Mouse (Mus musculus) heart, embryonic 13.5 days (tissue): ENCODE results near the gene Adamtsl1. TPM values are rescaled to one million over a fixed set of nuclear protein-coding genes. Genes with fewer than 3 reads are reported as not detected.

ENCODE experiments used
- ATAC-seq: fragments of 200-750 bp; cut with Nextera tagmentation; 2 replicates; pipeline ENCODE4 v1.8.0; 2017; ENCODE audit warnings: moderate TSS enrichment; ENCODE audit not compliant: insufficient number of reproducible peaks, low FRiP score, low TSS enrichment; ENCODE audit errors: extremely low read depth
- H3K27ac ChIP-seq: fragments of 300-500 bp; sonication (generic); replicated peaks from 2 replicates; pipeline ENCODE4 v1.5.1; 2015; ENCODE audit warnings: moderate library complexity, mild to moderate bottlenecking, inconsistent platforms
- H3K27me3 ChIP-seq: fragments of 300-500 bp; sonication (generic); replicated peaks from 2 replicates; pipeline ENCODE4 v1.6.1; 2015; ENCODE audit warnings: mild to moderate bottlenecking, inconsistent platforms
- H3K36me3 ChIP-seq: fragments of 300-500 bp; sonication (generic); 2 replicates; pipeline ENCODE4 v1.6.1; 2015; ENCODE audit warnings: mild to moderate bottlenecking, inconsistent platforms
- H3K4me1 ChIP-seq: fragments of 300-500 bp; sonication (generic); 2 replicates; pipeline ENCODE4 v1.6.1; 2015; ENCODE audit warnings: inconsistent platforms
- H3K4me2 ChIP-seq: fragments of 300-500 bp; sonication (generic); 2 replicates; pipeline ENCODE4 v1.6.1; 2015; ENCODE audit warnings: inconsistent platforms, mild to moderate bottlenecking, moderate library complexity
- H3K4me3 ChIP-seq: fragments of 300-500 bp; sonication (generic); 2 replicates; pipeline ENCODE4 v1.5.1; 2015; ENCODE audit warnings: moderate library complexity, mild to moderate bottlenecking, inconsistent platforms
- H3K9ac ChIP-seq: fragments of 300-500 bp; sonication (generic); 2 replicates; pipeline ENCODE4 v1.6.1; 2015; ENCODE audit warnings: inconsistent platforms, mild to moderate bottlenecking, moderate library complexity
- H3K9me3 ChIP-seq: fragments of 300-500 bp; sonication (generic); 2 replicates; pipeline ENCODE4 v1.6.1; 2016; ENCODE audit warnings: inconsistent platforms
- WGBS: fragments of 180-500 bp; shearing (Covaris S2); methylation state at CpG from one replicate; pipeline ENCODE4 v1.1.7; 2015; ENCODE audit warnings: mixed read lengths; 5-methylcytosine and 5-hydroxymethylcytosine counted together
- polyA plus RNA-seq: library from polyadenylated mRNA; unstranded; fragments of >200 nt; fragmentation: Nextera tagmentation; extraction: Ambion mirVana; gene quantifications from 2 replicates; pipeline ENCODE4 v1.2.1, GENCODE M21; 2015

The Adamtsl1 gene
- polyA plus RNA-seq, 1 experiment from 2014 or later = 11.9 TPM

DNA sequence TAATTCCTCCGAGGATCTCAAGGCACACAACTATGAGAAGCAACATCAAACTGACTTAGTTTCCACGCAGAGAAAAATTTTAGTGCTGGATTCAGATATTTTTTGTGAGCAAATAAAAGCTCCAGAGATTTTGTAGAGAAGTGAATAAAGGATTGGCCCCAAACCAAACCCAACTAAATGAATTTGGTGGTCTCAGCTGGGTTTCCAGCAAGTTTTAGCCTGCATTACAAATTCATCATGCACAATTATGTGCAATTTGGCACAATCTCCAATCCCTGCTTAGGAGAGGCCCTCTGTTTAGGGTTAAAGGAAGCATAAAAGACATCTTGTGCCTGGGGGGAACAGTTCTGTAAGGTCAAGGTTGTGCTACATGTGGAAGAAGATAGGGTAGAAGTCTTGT lies 427.9 kb downstream of the Adamtsl1 start:
- Histone ChIP-seq H3K4me2 (no peak overlapping the region), H3K4me3 (no peak overlapping the region), H3K9me3 (no peaks in the 10 kb centered on the region), H3K27me3 (no peaks in the 10 kb centered on the region), H3K36me3 (no peaks in the 10 kb centered on the region), H3K27ac (no peak overlapping the region), H3K4me1 (no peaks in the 10 kb centered on the region), H3K9ac (no peak overlapping the region)
- no peak for ATAC-seq
- WGBS = 68% methylated on average over 2 of the region's 2 CpGs

DNA sequence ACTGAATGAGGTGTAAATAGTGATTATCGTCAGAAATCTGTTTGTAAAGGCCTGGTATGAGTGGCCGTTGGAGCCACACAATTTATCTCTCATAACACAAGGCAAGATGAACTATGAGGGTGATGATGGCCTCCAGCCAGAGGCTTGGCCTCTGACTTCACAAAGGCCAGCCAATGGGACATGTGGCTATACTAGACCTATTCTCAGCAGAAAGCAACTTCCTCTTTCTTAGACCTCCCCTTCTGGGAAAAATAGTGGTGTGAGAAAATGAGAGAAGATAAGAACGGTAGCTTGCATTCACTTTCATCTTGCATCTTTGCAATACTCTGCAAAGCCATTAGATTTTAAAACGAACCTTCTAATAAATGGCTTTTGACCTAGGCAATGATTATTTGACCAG lies 439.6 kb downstream of the Adamtsl1 start:
- H3K9me3 ChIP-seq = no peaks in the 10 kb centered on the region
- H3K4me1 ChIP-seq = peaks cover 6% of the 10 kb centered on the region
- no peaks in the 10 kb centered on the region for H3K27me3 ChIP-seq
- no peak overlapping the region for H3K4me2 ChIP-seq
- ATAC-seq = no peak
- H3K27ac ChIP-seq = no peak overlapping the region
- 64% methylated on average over 4 of the region's 4 CpGs for WGBS
- no peak overlapping the region for H3K4me3 ChIP-seq
- H3K9ac ChIP-seq = no peak overlapping the region
- no peaks in the 10 kb centered on the region for H3K36me3 ChIP-seq

DNA sequence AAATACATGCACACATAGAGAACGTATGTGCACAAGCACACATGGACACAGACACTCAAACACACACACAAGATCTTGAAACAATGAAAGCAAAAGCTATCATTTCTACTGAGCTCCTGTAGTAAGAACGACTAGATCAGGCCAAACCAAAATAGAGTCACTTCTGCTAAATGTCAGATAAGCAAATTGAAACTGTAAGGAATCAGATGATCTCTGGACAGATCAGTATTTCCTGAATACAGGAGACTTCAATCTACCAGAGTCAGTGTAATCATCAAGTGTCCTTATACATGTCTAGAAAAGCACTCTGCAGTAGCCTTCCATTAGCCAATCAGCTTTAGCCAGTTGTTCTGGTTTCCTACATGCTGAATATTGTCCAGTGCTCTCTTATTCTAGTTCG lies 441.4 kb downstream of the Adamtsl1 start:
- no peak for ATAC-seq
- Histone ChIP-seq H3K9ac (no peak overlapping the region), H3K4me2 (no peak overlapping the region), H3K4me1 (peaks cover 10% of the 10 kb centered on the region), H3K27ac (no peak overlapping the region), H3K4me3 (no peak overlapping the region), H3K36me3 (no peaks in the 10 kb centered on the region), H3K9me3 (no peaks in the 10 kb centered on the region), H3K27me3 (no peaks in the 10 kb centered on the region)
- 51% methylated on average over 3 of the region's 3 CpGs for WGBS

DNA sequence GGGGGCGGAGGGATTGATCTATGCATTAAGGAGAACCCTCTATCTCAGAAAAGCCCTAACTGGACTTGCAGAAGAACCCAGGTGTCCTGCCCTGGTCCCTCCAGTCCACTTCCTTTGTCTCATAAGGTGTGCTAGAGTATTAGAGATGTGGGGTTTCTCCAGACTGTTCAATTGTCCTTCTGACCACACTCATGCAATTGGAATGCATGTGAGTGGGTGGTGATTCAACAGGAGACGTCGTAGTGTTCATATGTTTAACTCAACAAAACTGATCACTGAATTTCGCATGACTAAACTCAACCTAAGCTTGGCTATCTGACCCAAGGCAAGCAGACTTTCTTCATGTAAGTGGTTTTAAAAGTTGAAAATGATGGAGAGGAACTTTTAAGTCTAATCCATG lies 443.3 kb downstream of the Adamtsl1 start:
- no peaks in the 10 kb centered on the region for H3K36me3 ChIP-seq
- H3K4me3 ChIP-seq = no peak overlapping the region
- H3K9me3 ChIP-seq = no peaks in the 10 kb centered on the region
- H3K27ac ChIP-seq = no peak overlapping the region
- H3K9ac ChIP-seq = no peak overlapping the region
- no peak for ATAC-seq
- no peak overlapping the region for H3K4me2 ChIP-seq
- 68% methylated on average over 4 of the region's 4 CpGs for whole genome bisulfite sequencing
- H3K27me3 ChIP-seq = no peaks in the 10 kb centered on the region
- H3K4me1 ChIP-seq = peaks cover 10% of the 10 kb centered on the region

DNA sequence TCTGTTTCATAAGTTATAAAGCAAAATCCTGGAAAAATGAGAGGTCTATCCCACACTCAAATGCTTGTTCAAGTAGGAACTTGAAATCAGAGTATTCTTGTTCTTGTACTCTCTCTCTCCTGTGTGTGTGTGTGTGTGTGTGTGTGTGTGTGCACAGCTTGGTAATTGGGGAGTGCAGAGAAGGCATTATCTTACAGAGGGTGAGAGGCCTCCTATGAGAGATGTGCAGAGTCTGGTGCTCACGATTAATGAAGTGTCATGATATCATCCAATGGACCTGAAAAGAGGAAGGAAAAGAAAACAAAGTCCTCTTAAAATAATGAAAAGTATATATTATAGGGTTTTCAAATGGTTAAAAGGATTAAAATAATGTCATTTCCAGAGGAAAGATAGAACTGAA lies 443.9 kb downstream of the Adamtsl1 start:
- Histone ChIP-seq H3K4me2 (no peak overlapping the region), H3K4me3 (no peak overlapping the region), H3K9me3 (no peaks in the 10 kb centered on the region), H3K9ac (no peak overlapping the region), H3K36me3 (no peaks in the 10 kb centered on the region), H3K4me1 (peaks cover 10% of the 10 kb centered on the region), H3K27ac (no peak overlapping the region), H3K27me3 (no peaks in the 10 kb centered on the region)
- WGBS = 70% methylated on average over 1 of the region's 1 CpGs
- ATAC-seq = no peak

DNA sequence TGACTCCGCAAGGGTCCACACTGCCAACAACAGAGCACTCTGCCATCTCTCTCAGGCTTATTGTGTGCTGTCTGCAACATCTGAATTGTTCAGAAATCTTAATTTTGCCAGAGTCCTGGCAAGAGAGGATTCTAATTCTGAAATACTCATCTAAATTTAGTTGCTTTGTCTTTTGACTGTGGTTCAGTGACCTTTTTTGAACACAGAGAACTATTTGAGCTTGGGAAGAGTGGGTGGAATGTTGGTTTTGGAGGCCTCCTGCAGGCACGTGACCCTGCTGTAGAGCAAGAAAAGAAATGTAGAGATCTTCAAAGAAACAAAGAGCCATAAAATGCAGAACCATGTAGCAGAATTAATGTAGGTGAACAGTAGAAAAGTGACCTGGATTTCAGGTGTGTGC lies 445.0 kb downstream of the Adamtsl1 start:
- WGBS = 68% methylated on average over 2 of the region's 2 CpGs
- H3K27me3 ChIP-seq = no peaks in the 10 kb centered on the region
- no peak overlapping the region for H3K27ac ChIP-seq
- no peak for ATAC-seq
- peaks cover 10% of the 10 kb centered on the region for H3K4me1 ChIP-seq
- H3K36me3 ChIP-seq = no peaks in the 10 kb centered on the region
- H3K9ac ChIP-seq = no peak overlapping the region
- no peaks in the 10 kb centered on the region for H3K9me3 ChIP-seq
- no peak overlapping the region for H3K4me3 ChIP-seq
- H3K4me2 ChIP-seq = no peak overlapping the region

DNA sequence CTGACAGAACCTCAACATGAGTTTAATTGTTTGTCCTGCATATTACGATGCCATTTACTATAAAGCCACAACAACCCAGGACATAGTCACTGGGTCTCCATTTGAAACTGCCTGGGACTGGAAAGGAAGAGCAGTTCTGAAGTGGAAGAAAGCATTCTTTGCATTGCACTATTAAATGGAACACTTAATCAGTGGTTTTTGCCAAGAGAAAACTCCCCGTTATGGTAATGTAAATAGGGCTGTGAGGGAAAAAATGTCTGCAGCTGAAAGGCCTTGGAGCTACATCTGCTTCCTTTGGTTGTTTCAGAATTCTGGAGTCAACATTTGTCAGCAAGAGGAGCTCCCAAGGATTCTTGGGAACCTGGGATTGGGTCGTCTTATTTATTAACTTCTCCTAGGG lies 462.2 kb downstream of the Adamtsl1 start:
- ATAC-seq = no peak
- H3K27me3 ChIP-seq = no peaks in the 10 kb centered on the region

DNA sequence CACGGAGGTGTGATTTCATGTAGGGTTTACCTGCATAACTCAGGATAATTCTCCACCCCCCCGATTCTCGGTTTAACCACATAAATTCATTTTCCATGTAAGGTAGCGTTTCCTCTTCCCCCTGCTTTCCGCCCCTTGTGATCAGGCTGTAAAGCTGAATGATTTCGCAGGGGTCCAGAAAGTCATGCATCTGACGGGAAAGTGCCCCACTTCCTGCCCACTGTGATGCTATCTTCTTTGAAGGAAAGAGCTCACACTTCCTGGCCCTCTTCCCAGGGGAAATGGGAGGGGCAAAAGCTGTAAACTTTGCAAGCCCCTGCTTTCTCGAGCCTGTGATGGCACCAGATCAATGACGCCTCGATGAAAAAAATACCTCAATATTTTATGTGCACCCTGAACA lies 465.2 kb downstream of the Adamtsl1 start:
- no peak for ATAC-seq

More for the DNA sequence above, 462.2 kb downstream of the Adamtsl1 start:
- Histone ChIP-seq H3K27ac (no peak overlapping the region), H3K36me3 (no peaks in the 10 kb centered on the region), H3K4me2 (no peak overlapping the region), H3K9me3 (no peaks in the 10 kb centered on the region), H3K4me3 (no peak overlapping the region), H3K9ac (no peak overlapping the region), H3K4me1 (peaks cover 3% of the 10 kb centered on the region; the same call in 1 of the 2 replicates)
- 75% methylated on average over 3 of the region's 3 CpGs for WGBS

DNA sequence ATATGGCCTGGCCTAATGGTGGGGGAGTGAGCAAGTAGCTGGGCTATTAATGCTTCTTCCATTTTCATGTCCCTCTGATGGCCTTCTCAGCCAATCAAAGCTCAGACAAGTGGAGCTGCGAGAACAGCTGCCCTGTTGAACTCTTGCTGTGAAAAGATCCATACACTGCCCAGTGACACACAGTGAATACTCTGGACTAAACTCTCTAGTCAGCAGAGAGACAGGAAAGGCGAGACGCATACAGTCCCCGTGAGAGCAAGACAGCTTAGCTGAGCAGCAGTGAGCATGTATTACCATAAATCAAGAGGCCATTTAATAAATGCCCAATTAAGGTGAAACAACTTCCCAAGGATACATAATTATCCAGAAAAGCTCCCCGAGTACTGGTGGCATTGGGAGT lies 492.6 kb downstream of the Adamtsl1 start:
- no peaks in the 10 kb centered on the region for H3K27me3 ChIP-seq
- no peak overlapping the region for H3K4me3 ChIP-seq
- no peak for ATAC-seq
- 51% methylated on average over 5 of the region's 5 CpGs for WGBS
- H3K4me2 ChIP-seq = no peak overlapping the region
- H3K27ac ChIP-seq = peak overlapping the region; percentile 50; the same call in 1 of the 2 replicates
- H3K36me3 ChIP-seq = no peaks in the 10 kb centered on the region
- no peaks in the 10 kb centered on the region for H3K9me3 ChIP-seq
- H3K4me1 ChIP-seq = 0 out of 2 replicates have a peak, but pooled peaks cover 5% of the 10 kb centered on the region
- no peak overlapping the region for H3K9ac ChIP-seq

More for the DNA sequence above, 465.2 kb downstream of the Adamtsl1 start:
- Histone ChIP-seq H3K4me3 (no peak overlapping the region), H3K27ac (no peak overlapping the region; the same call in 1 of the 2 replicates), H3K36me3 (no peaks in the 10 kb centered on the region), H3K4me1 (no peaks in the 10 kb centered on the region), H3K9ac (no peak overlapping the region), H3K4me2 (no peak overlapping the region), H3K9me3 (no peaks in the 10 kb centered on the region), H3K27me3 (no peaks in the 10 kb centered on the region)
- WGBS = 47% methylated on average over 10 of the region's 10 CpGs

DNA sequence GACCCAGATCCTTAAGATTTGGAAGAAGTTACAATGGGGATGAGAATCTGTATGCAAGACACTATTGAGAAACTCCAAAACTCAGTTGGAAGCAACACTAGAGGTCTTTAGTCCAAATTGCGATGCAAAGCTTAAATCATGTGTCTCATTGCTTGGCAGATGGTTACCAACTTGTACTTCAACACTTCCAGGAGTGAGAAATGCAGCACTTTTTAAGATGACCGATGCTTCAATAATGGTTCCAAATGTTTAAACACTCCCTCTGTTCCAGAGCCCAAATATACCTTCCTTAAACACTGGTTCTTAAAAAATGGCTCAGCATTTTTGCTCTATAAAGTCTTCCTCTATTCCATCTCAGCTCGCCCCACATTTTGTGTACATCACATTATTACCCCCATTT lies 499.7 kb downstream of the Adamtsl1 start:
- H3K4me3 ChIP-seq = no peak overlapping the region
- WGBS = 74% methylated on average over 3 of the region's 3 CpGs
- no peak overlapping the region for H3K9ac ChIP-seq
- no peak for ATAC-seq
- no peaks in the 10 kb centered on the region for H3K36me3 ChIP-seq
- no peaks in the 10 kb centered on the region for H3K27me3 ChIP-seq
- H3K4me1 ChIP-seq = no peaks in the 10 kb centered on the region
- H3K4me2 ChIP-seq = no peak overlapping the region
- H3K9me3 ChIP-seq = no peaks in the 10 kb centered on the region
- no peak overlapping the region for H3K27ac ChIP-seq

DNA sequence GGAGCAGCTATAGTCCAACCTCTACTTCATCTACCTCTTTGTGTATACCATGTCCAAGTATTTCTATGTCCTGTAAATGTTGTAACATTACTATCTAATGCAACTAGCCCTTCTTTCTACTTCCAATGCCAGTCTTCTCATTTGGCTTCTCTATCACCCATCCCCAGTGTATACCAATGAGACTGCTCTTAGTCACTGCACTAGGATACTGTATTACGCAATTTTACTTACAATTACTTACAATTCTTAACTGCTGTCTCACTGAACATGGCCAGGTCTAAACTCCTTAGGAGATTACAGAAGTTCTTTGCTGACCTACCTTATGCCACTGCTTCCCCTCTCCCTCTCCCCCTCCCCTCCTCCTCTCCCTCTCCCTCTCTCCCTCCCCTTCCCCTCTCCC lies 505.0 kb downstream of the Adamtsl1 start:
- no peak for ATAC-seq
- 84% methylated on average over 1 of the region's 1 CpGs for WGBS

DNA sequence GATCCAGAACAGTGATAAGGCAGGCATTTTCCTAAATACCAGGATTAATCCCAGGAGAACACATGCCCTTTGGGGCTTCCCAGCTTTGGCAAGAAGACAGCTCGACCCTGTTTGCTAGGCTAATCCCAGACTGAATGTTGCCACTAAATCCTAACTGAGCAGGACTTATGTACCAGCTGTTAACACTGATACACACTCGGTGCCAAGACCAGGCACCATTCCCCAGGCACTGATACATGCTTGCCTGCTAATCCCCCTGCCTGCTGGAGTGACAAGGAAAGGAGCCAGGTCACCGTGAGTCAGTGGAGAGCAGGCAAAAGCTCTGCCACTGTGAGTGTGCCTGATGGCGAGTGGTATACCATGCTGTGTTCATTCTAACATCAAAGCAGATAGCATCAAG lies 505.6 kb downstream of the Adamtsl1 start:
- Histone ChIP-seq H3K9me3 (no peaks in the 10 kb centered on the region), H3K27me3 (no peaks in the 10 kb centered on the region), H3K4me3 (no peak overlapping the region), H3K4me1 (peaks cover 11% of the 10 kb centered on the region), H3K27ac (no peak overlapping the region), H3K9ac (no peak overlapping the region), H3K36me3 (no peaks in the 10 kb centered on the region), H3K4me2 (no peak overlapping the region)
- WGBS = 26% methylated on average over 4 of the region's 4 CpGs
- ATAC-seq = no peak

More for the DNA sequence above, 505.0 kb downstream of the Adamtsl1 start:
- H3K9ac ChIP-seq = no peak overlapping the region
- H3K4me1 ChIP-seq = peaks cover 11% of the 10 kb centered on the region
- no peak overlapping the region for H3K4me3 ChIP-seq
- no peaks in the 10 kb centered on the region for H3K36me3 ChIP-seq
- no peaks in the 10 kb centered on the region for H3K27me3 ChIP-seq
- no peaks in the 10 kb centered on the region for H3K9me3 ChIP-seq
- H3K27ac ChIP-seq = no peak overlapping the region
- no peak overlapping the region for H3K4me2 ChIP-seq
